Mouse (Mus musculus): ENCODE data around the gene Rps6kb1.

DNA sequence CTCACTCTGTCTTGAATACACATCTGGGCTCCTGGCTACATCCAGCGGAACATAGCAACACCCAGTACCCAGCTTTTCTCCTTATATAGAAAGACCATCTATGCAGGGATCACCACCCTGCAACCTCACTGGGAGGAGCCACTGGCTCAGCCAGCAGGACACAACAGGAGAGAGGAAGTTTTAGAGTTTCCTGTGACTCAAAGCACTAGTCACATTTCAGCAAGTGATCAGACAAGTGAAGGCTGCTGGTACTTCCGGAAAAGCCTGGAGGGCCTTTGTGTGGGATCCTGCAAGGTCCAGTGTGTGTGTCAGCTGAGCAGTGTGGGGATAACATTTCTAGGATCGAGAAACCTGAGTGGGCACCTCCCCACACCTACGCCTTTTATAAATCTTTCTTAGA is 32.6 kb upstream of the Rps6kb1 start:
- TF ChIP-seq POLR2A (IDR thresholded peaks at IDR 0.05; ENCODE audit: low read depth, low read length) (peak; percentile 74), NELFE (IDR thresholded peaks at IDR 0.05; ENCODE audit: low read depth, low read length) (peak; percentile 48), CTCF (conservative IDR thresholded peaks at IDR 0.05 in 1 of 2, IDR thresholded peaks at IDR 0.05 in 1 of 2; ENCODE audit: low read depth in 2 of 2, low read length in 2 of 2) (0 out of 4 replicates have a peak, but pooled peaks of 1 of the 2 experiments have one; percentile 3), BHLHE40 (IDR thresholded peaks at IDR 0.05; ENCODE audit: low read depth, low read length) (peak; percentile 97)
